Mouse (Mus musculus) c-Kit-positive CD71-negative TER-119-negative erythroid progenitor cells, embryonic 14.5 days (primary cell): ENCODE measurements around the gene Ghr.

Experiments
- DNase-seq: peaks from one replicate; pipeline ENCODE4 v3.0.0-alpha.2; 2013; ENCODE audit warnings: low read depth

The Ghr gene

DNA sequence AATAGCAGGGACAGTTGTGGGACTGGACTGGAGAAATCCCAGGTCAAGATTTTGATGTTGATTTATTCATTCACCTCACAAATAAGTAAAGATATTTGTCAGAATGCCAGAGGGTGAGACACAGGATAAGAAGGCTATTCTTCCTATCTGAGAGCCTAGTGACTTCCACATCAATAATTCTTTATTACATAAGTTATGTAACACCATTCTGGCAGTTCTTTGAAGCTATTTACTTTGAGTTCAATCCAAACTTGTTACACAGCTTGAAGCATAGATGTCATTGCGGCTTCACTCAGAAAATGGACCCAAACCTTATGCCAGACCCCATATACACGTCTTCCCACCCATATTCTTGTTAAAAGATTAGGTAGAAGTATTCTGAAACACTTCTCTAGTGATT, 133.7 kb downstream of the Ghr start:
- DNase-seq: no peak

- DNase-seq: no peak
Observed at GRCm38 (mm10) chr15:3445285-3445909, 137.9 kb downstream of the Ghr start.

- no peak for DNase-seq
Observed at GRCm38 (mm10) chr15:3444448-3445020, 138.8 kb downstream of the Ghr start.

DNA sequence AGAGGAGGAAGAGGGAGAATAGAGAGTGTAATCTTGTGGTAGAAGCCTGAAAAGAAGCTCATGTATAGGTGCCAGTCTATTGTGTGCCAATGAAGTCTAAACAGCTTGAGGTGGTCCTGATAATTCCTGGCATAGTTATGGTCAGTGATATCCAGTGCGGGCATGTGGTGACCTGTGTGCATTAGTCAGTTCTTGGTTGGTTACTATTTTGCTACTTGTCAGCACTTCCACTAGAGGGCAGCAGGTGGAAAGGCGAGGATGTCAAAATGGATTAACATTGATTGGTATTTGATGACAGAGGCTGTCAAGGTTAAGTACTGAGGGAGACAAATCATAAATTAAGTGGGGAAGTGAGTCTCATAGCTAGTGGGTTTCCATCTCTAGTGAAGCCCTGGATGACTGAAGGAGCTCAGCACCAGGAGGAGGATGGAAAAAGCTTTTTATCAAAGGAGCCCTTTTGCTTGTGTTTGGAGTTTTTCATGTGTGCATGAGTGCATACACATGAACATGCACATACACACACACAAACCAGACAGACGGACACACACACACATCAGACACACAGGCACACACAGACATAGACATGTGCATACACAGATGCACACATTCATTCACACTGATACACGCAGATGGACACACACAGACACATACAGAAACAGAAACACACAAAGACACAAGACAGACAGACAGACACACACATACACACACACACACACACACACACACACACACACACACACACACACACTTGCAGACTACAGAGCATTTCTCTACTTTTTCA, 141.6 kb downstream of the Ghr start:
- peak; percentile 8 for DNase-seq

DNA sequence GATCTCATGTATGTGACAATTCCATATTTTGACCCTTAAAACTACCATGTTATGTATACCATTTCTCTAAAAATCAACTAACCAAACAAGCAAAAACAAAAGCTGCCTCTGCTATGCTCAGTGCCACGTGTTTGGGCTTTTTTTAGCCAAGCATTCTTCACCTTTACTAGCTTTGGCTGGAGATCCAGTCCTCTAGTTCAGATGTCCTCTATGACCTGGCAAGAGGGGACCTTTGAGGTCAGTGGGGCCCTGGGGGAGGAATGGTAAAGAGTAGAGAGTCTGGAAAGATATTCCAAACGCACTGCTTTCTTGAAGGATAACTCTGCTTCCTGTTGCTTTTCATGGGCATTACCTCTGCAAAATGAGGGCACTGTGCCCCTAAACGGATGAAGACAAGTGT, 145.9 kb downstream of the Ghr start:
- no peak for DNase-seq

- no peak for DNase-seq
Observed at GRCm38 (mm10) chr15:3435637-3436036, 147.7 kb downstream of the Ghr start.

GRCm38 (mm10) chr15:3434461-3434860, 148.8 kb downstream of the Ghr start:
- DNase-seq: no peak

DNA sequence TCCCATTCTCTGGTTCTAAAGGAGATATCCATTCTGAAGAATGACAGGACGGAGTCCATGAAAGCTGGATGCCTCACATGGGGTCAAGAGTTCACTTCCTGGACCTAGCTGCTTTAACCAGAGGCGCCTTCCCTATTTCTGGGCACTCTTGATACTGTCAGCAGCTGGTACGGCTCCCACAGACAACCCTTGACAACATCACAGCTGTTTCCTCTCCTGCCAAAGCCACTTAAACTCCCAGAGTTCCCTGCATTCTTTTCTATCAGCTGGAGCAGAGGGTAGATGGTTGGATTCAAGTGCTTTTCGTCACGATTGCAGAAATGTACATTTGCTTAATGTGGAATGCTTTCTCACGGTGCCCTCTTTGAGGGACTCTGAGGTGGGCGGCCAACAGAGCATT, 150.0 kb downstream of the Ghr start:
- DNase-seq: no peak

DNA sequence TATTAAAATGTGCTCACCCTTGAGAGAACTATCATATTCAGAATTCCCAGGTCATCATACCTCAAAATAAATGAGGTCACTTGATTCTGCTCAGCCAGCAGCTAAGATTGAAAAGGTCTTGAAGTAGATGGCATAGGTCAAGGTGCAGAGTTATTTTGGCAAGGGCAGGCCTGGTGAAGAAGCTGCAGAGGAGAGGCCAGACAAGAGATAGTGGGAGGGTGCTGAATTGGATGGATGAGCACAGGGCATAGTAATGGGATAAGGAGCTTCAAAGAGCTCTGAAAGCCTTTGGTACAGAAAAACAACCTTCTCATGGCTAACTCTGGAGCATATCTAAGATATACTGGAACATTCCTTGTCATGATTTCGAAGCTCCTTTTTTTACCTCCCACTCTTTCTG, 150.5 kb downstream of the Ghr start:
- DNase-seq: no peak

GRCm38 (mm10) chr15:3429417-3429816, 153.9 kb downstream of the Ghr start:
- no peak for DNase-seq

GRCm38 (mm10) chr15:3429001-3429400, 154.3 kb downstream of the Ghr start:
- DNase-seq: no peak

- DNase-seq: no peak
Observed at GRCm38 (mm10) chr15:3426401-3426800, 156.9 kb downstream of the Ghr start.

- DNase-seq: no peak
Observed at GRCm38 (mm10) chr15:3423177-3423576, 160.1 kb downstream of the Ghr start.

DNA sequence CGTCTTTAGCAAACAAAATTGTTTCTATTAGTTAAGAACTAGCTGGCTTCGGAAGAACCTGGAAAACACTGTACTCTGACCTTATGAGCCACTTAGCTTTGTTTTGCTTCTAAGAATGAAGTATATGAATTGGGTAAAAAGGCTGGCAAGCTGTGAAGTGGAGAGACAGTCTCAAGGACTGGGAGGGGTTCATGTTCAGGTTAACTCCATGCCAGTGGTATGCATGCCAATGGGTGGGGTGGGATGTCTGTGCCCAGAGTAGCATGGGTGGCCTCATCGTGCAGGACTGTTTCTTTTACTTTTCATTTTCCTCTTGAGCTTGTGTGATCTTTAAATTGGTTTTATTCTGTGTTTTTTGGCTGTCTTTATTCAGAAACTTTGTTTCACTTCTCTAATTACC, 165.6 kb downstream of the Ghr start:
- no peak for DNase-seq

DNA sequence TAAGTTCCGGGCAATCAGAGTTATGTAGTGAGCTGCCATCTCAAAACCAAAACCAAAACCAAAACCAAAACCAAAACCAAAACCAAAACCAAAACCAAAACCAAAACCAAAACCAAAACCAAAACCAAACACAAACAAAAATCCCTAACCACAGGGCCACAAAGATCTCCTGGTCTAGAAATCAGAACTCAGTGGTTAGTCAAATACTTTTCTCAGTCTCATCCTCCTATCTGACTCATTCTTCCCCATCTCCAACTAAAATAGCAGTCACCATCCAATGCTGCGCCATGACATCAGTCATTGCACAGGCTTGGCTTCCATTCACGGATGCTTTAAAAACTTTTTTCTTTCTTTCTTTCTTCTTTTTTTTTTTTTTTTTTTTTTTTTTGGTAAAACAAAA, 170.2 kb downstream of the Ghr start:
- DNase-seq: no peak

DNA sequence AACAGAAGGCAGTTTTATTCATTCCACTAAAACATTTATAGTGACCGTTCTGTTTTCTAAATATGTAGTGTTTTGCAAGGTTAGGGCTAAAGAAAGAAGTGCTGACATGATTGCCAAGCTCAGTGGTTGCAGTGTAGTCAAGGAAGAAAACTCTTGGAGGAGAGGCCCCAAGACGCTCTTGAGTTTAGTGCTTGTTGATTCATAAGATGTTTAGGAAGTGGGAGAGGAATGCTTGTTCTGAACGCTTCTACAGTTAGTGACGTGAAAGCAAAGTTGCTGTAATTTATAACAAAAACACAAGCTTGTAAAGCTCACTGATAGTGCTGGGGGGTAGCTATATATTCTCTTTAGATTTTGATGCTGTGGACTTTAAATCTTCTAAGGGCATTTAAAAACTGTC, 174.8 kb downstream of the Ghr start:
- DNase-seq: no peak

DNA sequence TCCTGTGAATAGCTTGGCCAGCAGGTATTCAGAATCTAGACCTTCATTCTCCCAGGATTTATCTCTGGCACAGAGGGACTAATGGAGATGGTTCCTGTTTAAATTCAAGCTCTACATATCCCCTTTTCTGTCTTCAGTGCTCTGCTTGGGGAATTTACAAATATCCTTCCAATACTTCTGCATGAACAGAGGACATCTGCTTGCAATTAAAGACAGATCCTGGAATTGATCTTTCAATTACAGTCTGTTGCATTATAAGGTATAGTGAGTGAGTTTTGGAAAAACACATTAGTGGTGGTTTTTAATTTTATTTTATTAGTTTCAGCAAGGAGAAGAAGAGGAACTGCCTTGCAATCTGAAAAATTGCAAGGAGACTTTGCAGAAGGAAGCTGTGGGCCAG, 184.1 kb downstream of the Ghr start:
- DNase-seq: no peak

GRCm38 (mm10) chr15:3397369-3398100, 185.8 kb downstream of the Ghr start:
- no peak for DNase-seq

DNA sequence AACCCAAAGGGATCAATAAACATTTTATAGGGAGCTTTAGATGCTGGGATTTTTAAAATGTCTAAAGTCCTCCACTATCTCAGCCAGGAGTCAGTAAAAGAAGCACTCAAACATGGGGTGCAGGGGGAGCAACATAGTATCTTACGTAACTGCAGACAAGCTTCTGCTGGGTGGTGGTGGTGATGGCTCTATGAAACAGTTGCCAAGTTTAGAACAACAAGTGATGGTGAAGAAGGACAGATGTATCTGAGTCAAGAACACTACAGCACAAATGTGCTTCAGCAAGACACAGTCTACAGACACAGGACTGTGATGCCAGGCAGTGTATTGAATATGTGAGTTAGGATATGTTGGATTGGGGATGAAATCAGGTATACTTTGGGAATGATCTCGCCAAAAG, 187.1 kb downstream of the Ghr start:
- no peak for DNase-seq

DNA sequence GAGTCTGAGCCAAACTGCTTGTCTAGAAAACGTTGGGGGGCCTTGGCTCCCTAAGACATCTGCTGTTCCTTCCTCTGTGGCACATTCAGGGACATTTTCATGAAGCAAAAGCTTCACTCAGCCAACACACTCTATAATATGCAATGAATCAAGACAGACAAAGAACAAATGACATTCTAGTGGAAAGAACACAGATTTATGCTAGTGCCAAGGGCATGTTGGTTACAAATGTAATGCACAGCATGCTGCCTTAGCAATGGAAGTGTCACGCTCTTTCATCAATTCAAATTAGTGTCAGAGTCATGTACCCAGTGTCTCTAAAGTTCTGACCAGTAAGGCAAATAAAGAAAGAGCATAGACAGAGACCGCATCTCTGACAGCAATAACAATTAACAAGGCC, 187.6 kb downstream of the Ghr start:
- no peak for DNase-seq

- DNase-seq: no peak
Observed at GRCm38 (mm10) chr15:3390722-3391121, 192.6 kb downstream of the Ghr start.

GRCm38 (mm10) chr15:3389011-3389410, 194.3 kb downstream of the Ghr start:
- no peak for DNase-seq

GRCm38 (mm10) chr15:3388485-3388884, 194.8 kb downstream of the Ghr start:
- DNase-seq: no peak
